Mouse (Mus musculus) forebrain, postnatal 0 days (tissue): ENCODE measurements at regions not wholly inside any gene's neighbourhood (a gene's known extent, or its start where the extent isn't known, plus 50 kb on each side); places are given as distances from the start of the nearest gene placed in this dataset.

Source experiments
- ATAC-seq: fragments of 200-750 bp; cut with Nextera tagmentation; 2 replicates; pipeline ENCODE4 v1.8.0; 2017; ENCODE audit warnings: mild to moderate bottlenecking, moderate library complexity
- DNase-seq: peaks from one replicate; pipeline ENCODE4 v3.0.0-alpha.2; 2015
- H3K27ac ChIP-seq: fragments of 300-500 bp; sonication (generic); 2 replicates; pipeline ENCODE4 v1.5.1; 2014; ENCODE audit warnings: low read depth, mild to moderate bottlenecking, antibody characterized with exemption, low read length, moderate library complexity, mixed read lengths
- H3K27me3 ChIP-seq: fragments of 300-500 bp; sonication (generic); 2 replicates; pipeline ENCODE4 v1.6.1; 2014; ENCODE audit warnings: mild to moderate bottlenecking, low read length, mixed read lengths; ENCODE audit not compliant: insufficient read depth
- H3K36me3 ChIP-seq: fragments of 300-500 bp; sonication (generic); 2 replicates; pipeline ENCODE4 v1.6.1; 2014; ENCODE audit warnings: mild to moderate bottlenecking, moderate library complexity; ENCODE audit not compliant: insufficient read depth
- H3K4me1 ChIP-seq: fragments of 300-500 bp; sonication (generic); 2 replicates; pipeline ENCODE4 v1.6.1; 2014; ENCODE audit warnings: antibody characterized with exemption; ENCODE audit not compliant: insufficient read depth
- H3K4me2 ChIP-seq: fragments of 300-500 bp; sonication (generic); 2 replicates; pipeline ENCODE4 v1.6.1; 2014; ENCODE audit warnings: low read depth, mild to moderate bottlenecking, moderate library complexity
- H3K4me3 ChIP-seq: fragments of 300-500 bp; sonication (generic); 2 replicates; pipeline ENCODE4 v1.5.1; 2014; ENCODE audit warnings: low read depth, low read length, mixed read lengths
- H3K9ac ChIP-seq: fragments of 300-500 bp; sonication (generic); 2 replicates; pipeline ENCODE4 v1.6.1; 2014; ENCODE audit warnings: mild to moderate bottlenecking
- H3K9me3 ChIP-seq: fragments of 300-500 bp; sonication (generic); 2 replicates; pipeline ENCODE4 v1.6.1; 2016; ENCODE audit warnings: low read length
- CTCF ChIP-seq: sonication (generic); IDR thresholded peaks from 2 replicates; pipeline ENCODE4 v1.5.1; 2016; ENCODE audit warnings: antibody characterized with exemption, control low read depth, low read depth
- WGBS: fragments of 180-500 bp; shearing (Covaris S2); extraction: QIAGEN DNeasy Blood & Tissue Kit; methylation state at CpG from one replicate; pipeline ENCODE4 v1.1.7; 2014; 5-methylcytosine and 5-hydroxymethylcytosine counted together

GRCm38 (mm10) chr10:96924266-96924672 is 307.5 kb downstream of the Btg1 start:
- ATAC-seq: no peak
- WGBS: 78% methylated on average over 2 of the region's 2 CpGs

GRCm38 (mm10) chr10:96924722-96925121 is 307.9 kb downstream of the Btg1 start:
- Histone ChIP-seq H3K27ac (no peak overlapping the region), H3K27me3 (no peaks in the 10 kb centered on the region), H3K4me3 (no peak overlapping the region), H3K9me3 (no peaks in the 10 kb centered on the region), H3K9ac (no peak overlapping the region), H3K4me2 (no peak overlapping the region), H3K4me1 (no peaks in the 10 kb centered on the region), H3K36me3 (no peaks in the 10 kb centered on the region)
- no peak for ATAC-seq
- no peak for TF ChIP-seq CTCF
- DNase-seq: no peak
- WGBS: 89% methylated on average over 4 of the region's 4 CpGs

More at GRCm38 (mm10) chr10:96924266-96924672, 307.5 kb downstream of the Btg1 start:
- Histone ChIP-seq H3K4me3 (no peak overlapping the region), H3K4me2 (no peak overlapping the region), H3K27me3 (no peaks in the 10 kb centered on the region), H3K9ac (no peak overlapping the region), H3K4me1 (no peaks in the 10 kb centered on the region), H3K9me3 (no peaks in the 10 kb centered on the region), H3K27ac (no peak overlapping the region), H3K36me3 (no peaks in the 10 kb centered on the region)
- no peak for TF ChIP-seq CTCF
- DNase-seq: no peak

GRCm38 (mm10) chr10:96925771-96926170 is 309.0 kb downstream of the Btg1 start:
- no peak for TF ChIP-seq CTCF
- Histone ChIP-seq H3K4me2 (no peak overlapping the region), H3K9ac (no peak overlapping the region), H3K27me3 (no peaks in the 10 kb centered on the region), H3K36me3 (no peaks in the 10 kb centered on the region), H3K4me3 (no peak overlapping the region), H3K4me1 (no peaks in the 10 kb centered on the region), H3K9me3 (no peaks in the 10 kb centered on the region), H3K27ac (no peak overlapping the region)
- ATAC-seq (no peak), DNase-seq (no peak)
- WGBS: 97% methylated on average over 2 of the region's 2 CpGs

- H3K4me1 ChIP-seq: no peaks in the 10 kb centered on the region
- no peak overlapping the region for H3K4me2 ChIP-seq
- H3K9ac ChIP-seq: no peak overlapping the region
- no peak overlapping the region for H3K27ac ChIP-seq
- no peaks in the 10 kb centered on the region for H3K27me3 ChIP-seq
- ATAC-seq (peak; percentile 66; the same call in 1 of the 2 replicates), DNase-seq (peak; percentile 69)
- H3K36me3 ChIP-seq: no peaks in the 10 kb centered on the region
- no peak overlapping the region for H3K4me3 ChIP-seq
- no peaks in the 10 kb centered on the region for H3K9me3 ChIP-seq
- WGBS: 62% methylated on average over 4 of the region's 4 CpGs
- TF ChIP-seq CTCF: peak; percentile 78
Observed at GRCm38 (mm10) chr10:96934661-96935060, 317.9 kb downstream of the Btg1 start.

GRCm38 (mm10) chr10:96940887-96941518 is 324.2 kb downstream of the Btg1 start:
- Histone ChIP-seq H3K36me3 (no peaks in the 10 kb centered on the region), H3K4me3 (no peak overlapping the region), H3K9ac (no peak overlapping the region), H3K4me1 (no peaks in the 10 kb centered on the region), H3K4me2 (no peak overlapping the region), H3K27me3 (no peaks in the 10 kb centered on the region), H3K27ac (no peak overlapping the region), H3K9me3 (no peaks in the 10 kb centered on the region)
- WGBS: 81% methylated on average over 6 of the region's 6 CpGs
- DNase-seq (no peak), ATAC-seq (no peak)
- TF ChIP-seq CTCF: no peak

- no peaks in the 10 kb centered on the region for H3K36me3 ChIP-seq
- no peaks in the 10 kb centered on the region for H3K9me3 ChIP-seq
- no peak overlapping the region for H3K27ac ChIP-seq
- no peak overlapping the region for H3K4me2 ChIP-seq
- no peak for DNase-seq
- TF ChIP-seq CTCF: no peak
- ATAC-seq: no peak
- no peak overlapping the region for H3K4me3 ChIP-seq
- H3K4me1 ChIP-seq: no peaks in the 10 kb centered on the region
- no peak overlapping the region for H3K9ac ChIP-seq
- H3K27me3 ChIP-seq: no peaks in the 10 kb centered on the region
- WGBS: 85% methylated on average over 7 of the region's 7 CpGs
Observed at GRCm38 (mm10) chr10:96944229-96944628, 327.4 kb downstream of the Btg1 start.

- 78% methylated on average over 3 of the region's 3 CpGs for WGBS
- ATAC-seq (no peak), DNase-seq (no peak)
- no peak overlapping the region for H3K27ac ChIP-seq
- no peak overlapping the region for H3K4me2 ChIP-seq
- no peaks in the 10 kb centered on the region for H3K36me3 ChIP-seq
- no peaks in the 10 kb centered on the region for H3K4me1 ChIP-seq
- no peaks in the 10 kb centered on the region for H3K9me3 ChIP-seq
- H3K27me3 ChIP-seq: no peaks in the 10 kb centered on the region
- no peak overlapping the region for H3K9ac ChIP-seq
- H3K4me3 ChIP-seq: no peak overlapping the region
- no peak for TF ChIP-seq CTCF
Observed at GRCm38 (mm10) chr10:96947971-96948370, 331.2 kb downstream of the Btg1 start.
